Mouse (Mus musculus) urinary bladder, postnatal 36 days (tissue): Measurements from ENCODE around the gene Pik3c2b.
"Not testable (repeated sequence)": the region's sequence is repeated elsewhere in the genome, so short reads cannot be mapped to it uniquely, and the experiment has no call there.

Experiments
- DNase-seq, 2 experiments: peaks; one replicate each; pipeline ENCODE4 v3.0.0; 2022; ENCODE audit warnings: low spot score in 2 of 2, mixed read lengths in 1 of 2

Pik3c2b gene

GRCm38 (mm10) chr1:133045011-133045860 lies at the start of gene Pik3c2b:
Pik3c2b (plus strand) TSS chr1:133045667.
- no peak for DNase-seq

- no peak for DNase-seq
These were observed 45.1 kb upstream of the Pik3c2b start for GRCm38 (mm10) chr1:133000347-133000746.

DNA sequence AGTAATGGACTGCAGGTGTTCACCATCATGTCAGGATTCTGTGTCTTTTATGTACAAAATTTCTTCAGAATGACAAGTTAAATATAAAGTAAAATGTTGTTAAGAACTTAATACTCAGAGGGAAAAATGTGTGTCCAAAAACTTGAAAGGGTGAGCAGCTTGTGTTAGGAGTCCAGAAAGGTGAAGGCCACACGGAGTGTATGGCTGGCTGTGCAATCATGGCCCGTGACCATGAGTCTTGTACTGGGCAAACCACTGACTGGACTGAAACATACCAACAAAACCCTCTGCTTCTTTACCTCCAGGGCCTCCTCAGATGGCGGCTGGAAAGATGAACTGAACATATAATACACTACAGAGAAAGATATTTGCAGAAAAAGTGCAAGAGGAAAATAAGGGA lies 38.9 kb upstream of the Pik3c2b start:
- DNase-seq = no peak

GRCm38 (mm10) chr1:133011955-133012841 lies 33.3 kb upstream of the Pik3c2b start:
- no peak for DNase-seq

DNA sequence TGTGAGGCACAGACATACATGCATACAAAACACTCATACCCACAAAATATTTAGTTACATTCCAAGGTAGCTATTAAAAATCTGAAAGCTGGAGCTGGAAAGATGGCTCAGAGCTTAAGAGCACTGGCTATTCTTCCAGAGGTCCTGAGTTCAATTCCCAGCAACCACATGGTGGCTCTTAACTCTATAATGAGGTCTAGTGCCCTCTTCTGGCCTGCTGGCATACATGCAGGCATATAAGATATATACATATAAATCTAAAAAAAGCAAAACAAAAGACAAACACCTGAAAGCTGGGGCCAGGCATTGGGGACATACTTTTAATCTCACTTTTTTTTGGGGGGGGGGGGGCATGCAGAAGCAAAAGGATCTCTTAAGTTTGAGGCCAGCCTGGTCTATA lies 32.1 kb upstream of the Pik3c2b start:
- no peak for DNase-seq

DNA sequence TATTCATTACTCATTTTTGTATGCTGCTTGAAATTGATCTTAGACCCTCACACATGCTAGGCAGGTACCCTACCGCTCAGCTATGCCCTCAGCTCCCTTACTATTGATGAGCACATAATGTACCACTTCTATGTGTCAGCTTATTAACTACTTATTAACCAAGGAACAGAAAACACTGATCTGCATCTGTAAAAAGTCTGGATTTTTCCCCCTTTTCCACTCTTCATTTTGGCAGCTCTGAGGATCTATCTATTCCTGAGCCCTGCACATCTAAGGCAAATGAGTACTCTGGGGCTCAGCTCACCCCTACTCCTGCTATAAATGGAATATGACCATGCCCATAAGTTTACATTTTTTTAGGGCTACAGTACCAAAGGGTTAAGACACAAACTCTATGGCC lies 31.3 kb upstream of the Pik3c2b start:
- DNase-seq = no peak

GRCm38 (mm10) chr1:133016775-133017428 lies 28.6 kb upstream of the Pik3c2b start:
- DNase-seq = no peak

GRCm38 (mm10) chr1:133018580-133018979 lies 26.9 kb upstream of the Pik3c2b start:
- DNase-seq = no peak

DNA sequence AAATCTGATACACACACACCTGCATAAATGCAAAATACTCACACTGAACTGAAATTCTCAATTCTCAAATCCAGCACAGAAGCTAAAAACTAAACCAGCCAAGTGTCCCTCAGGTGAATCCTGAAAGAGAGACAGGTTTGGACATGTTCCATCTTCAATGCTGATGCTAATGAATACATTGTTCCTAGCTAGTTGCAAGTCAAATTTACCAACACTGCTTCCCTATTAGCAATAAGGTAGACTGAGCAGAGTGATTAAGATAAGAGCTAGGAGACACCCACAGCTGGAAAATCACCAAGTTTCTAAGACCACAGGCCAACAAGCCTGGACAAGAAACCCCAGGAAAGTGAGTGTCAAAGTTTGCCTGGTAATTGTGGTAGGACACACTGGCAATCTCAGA lies 26.2 kb upstream of the Pik3c2b start:
- DNase-seq = peak; percentile 15 to 33

GRCm38 (mm10) chr1:133020137-133020894 lies 25.2 kb upstream of the Pik3c2b start:
- peak in 1 of 2 experiments; percentile 16 for DNase-seq

- no peak for DNase-seq
These were observed 24.1 kb upstream of the Pik3c2b start for GRCm38 (mm10) chr1:133021391-133021790.

DNA sequence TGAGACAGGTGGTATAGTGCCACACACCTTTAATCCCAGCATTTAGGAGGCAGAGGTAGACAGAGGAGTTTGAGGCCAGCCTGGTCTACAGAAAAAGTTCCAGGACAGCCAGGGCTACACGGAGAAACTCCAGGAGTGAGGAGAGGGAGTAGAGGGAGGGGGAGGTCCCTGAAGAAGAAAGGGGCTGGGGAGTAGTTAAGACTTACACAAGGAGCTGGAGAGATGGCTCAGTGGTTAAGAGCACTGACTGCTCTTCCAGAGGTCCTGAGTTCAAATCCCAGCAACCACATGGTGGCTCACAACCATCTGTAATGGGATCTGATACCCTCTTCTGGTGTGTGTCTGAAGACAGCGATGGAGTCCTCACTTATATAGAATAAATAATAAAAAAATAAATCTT lies 23.5 kb upstream of the Pik3c2b start:
- not testable (repeated sequence) for DNase-seq

DNA sequence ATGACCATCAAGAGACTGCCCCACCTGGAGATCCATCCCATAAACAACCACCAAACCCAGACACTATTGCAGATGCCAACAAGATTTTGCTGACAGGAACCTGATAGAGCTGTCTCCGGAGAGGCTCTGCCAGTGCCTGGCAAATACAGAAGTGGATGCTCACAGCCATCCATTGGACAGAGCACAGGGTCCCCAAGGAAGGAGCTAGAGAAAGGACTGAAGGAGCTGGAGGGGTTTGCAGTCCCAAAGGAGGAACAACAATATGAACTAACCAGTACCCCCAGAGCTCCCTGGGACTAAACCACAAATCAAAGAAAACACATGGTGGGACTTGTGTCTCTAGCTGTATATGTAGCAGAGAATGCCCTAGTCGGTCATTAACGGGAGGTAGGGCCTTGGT lies 21.7 kb upstream of the Pik3c2b start:
- DNase-seq = not testable (repeated sequence)

GRCm38 (mm10) chr1:133024426-133024825 lies 21.0 kb upstream of the Pik3c2b start:
- no peak for DNase-seq

GRCm38 (mm10) chr1:133025051-133025795 lies 20.2 kb upstream of the Pik3c2b start:
- peak; percentile 70 to 87 for DNase-seq

- not testable (repeated sequence) for DNase-seq
These were observed 19.7 kb upstream of the Pik3c2b start for GRCm38 (mm10) chr1:133025796-133026190.

GRCm38 (mm10) chr1:133027126-133027525 lies 18.3 kb upstream of the Pik3c2b start:
- no peak for DNase-seq

GRCm38 (mm10) chr1:133027980-133028379 lies 17.5 kb upstream of the Pik3c2b start:
- DNase-seq = no peak

GRCm38 (mm10) chr1:133029744-133030143 lies 15.7 kb upstream of the Pik3c2b start:
- no peak for DNase-seq

DNA sequence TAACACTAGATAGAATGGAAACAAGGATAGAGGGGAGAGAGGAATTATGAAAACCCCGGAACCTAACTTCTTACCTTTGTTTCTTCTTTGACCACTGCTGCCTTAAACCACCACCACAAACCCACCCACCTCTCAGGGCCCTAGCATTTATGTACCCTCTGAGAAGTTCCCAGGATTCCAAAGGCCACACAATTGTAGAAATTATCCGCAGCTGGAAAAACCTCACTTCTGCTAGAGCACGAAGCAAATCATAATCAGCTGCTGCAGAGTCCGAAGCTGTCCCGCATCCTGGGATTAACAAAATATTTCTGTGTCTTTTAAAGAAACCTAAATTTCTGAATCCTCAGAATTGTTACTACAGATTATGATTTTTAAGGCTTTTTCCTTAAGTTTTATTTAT lies 15.0 kb upstream of the Pik3c2b start, which contains the start of gene Mdm4:
Gene Mdm4 (minus strand): TSS at position 101 of the 400 bp plus-strand sequence.
- DNase-seq = no peak

DNA sequence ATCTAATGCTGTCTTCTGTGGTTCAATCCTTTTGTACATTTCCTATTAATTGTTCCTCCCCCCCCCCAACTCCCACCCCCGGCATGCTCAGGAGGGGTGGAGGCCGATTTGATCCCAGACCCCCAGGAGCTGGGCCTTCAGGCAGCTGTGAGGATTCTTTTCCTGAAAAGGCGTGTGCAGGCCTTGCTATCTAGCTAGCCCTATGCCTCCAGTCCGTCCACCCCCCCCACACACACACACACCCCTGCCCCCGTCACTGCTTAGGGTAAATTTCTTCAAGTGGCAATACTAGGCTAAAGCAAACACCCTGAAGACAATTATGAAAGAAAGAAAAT lies 12.5 kb upstream of the Pik3c2b start:
- no peak for DNase-seq
